In genomic region chr11:115691976-115692375, GRCm38 (mm10) we compare ENCODE assay signal across 13 mouse cellular contexts. TPM values are rescaled to one million over a fixed set of nuclear protein-coding genes. Genes with fewer than 3 reads are reported as not detected.
A peak's percentile ranks its signal among the peaks of the same experiment; 100 is the strongest.
DNase-seq lines count a peak whose midpoint lies in the region; ATAC-seq lines count a peak whose summit lies in the region.
"Had no signal": no experiment of that assay in that cellular context is flagged by ENCODE, and none has a peak within 500 bp of the region (broad histone marks: within the 10 kb centered on the region; RNA-seq: fewer than 3 reads in every experiment).

No protein-coding gene starts in this region.

- H3K36me3 ChIP-seq in heart, embryonic 13.5 days = peaks cover 31% of the 10 kb centered on the region
- peaks cover 18% of the 10 kb centered on the region for H3K36me3 ChIP-seq in hindbrain, embryonic 13.5 days

- H3K9ac ChIP-seq in heart, embryonic 13.5 days = no peak overlapping the region
- H3K9ac ChIP-seq in hindbrain, embryonic 13.5 days = no peak overlapping the region
- H3K9ac ChIP-seq: limb, embryonic 13.5 days had no signal

- no peaks in the 10 kb centered on the region for H3K27me3 ChIP-seq in heart, embryonic 13.5 days (replicated peaks)
- H3K27me3 ChIP-seq in hindbrain, embryonic 13.5 days = no peaks in the 10 kb centered on the region
- H3K27me3 ChIP-seq: limb, embryonic 13.5 days had no signal

- H3K27ac ChIP-seq in heart, embryonic 13.5 days (replicated peaks) = peak overlapping the region; percentile 80
- H3K27ac ChIP-seq in hindbrain, embryonic 13.5 days = no peak overlapping the region
- H3K27ac ChIP-seq: limb, embryonic 13.5 days had no signal

- no peak overlapping the region for H3K4me3 ChIP-seq in heart, embryonic 13.5 days
- no peak overlapping the region for H3K4me3 ChIP-seq in hindbrain, embryonic 13.5 days
- H3K4me3 ChIP-seq: heart, embryonic 10.5 days; limb, embryonic 13.5 days had no signal

- no peak overlapping the region for H3K4me2 ChIP-seq in heart, embryonic 13.5 days
- no peak overlapping the region for H3K4me2 ChIP-seq in hindbrain, embryonic 13.5 days
- H3K4me2 ChIP-seq: limb, embryonic 13.5 days; midbrain, embryonic 11.5 days had no signal

- DNase-seq in heart, adult 8-10 months (ENCODE audit: low spot score) = no peak
- DNase-seq in 416B (ENCODE audit: low read depth) = peak; percentile 66
- DNase-seq in adrenal gland, postnatal 14 days = peak; percentile 60
- peak; percentile 23 for DNase-seq in lung, postnatal 10 days
- no peak for DNase-seq in thymus, postnatal 25 days
- no peak for DNase-seq in embryo, embryonic 10.5 days (ENCODE audit: low spot score)
- DNase-seq: cerebellum, adult 2 months; thymus, postnatal 4 days had no signal

- no peaks in the 10 kb centered on the region for H3K9me3 ChIP-seq in heart, embryonic 13.5 days
- H3K9me3 ChIP-seq in hindbrain, embryonic 13.5 days = no peaks in the 10 kb centered on the region
- H3K9me3 ChIP-seq: heart, embryonic 10.5 days; limb, embryonic 13.5 days had no signal

- 95% methylated on average over 2 of the region's 2 CpGs for WGBS in heart, embryonic 13.5 days
- 89% methylated on average over 2 of the region's 2 CpGs for WGBS in hindbrain, embryonic 13.5 days

- peaks cover 73% of the 10 kb centered on the region for H3K4me1 ChIP-seq in heart, embryonic 13.5 days
- H3K4me1 ChIP-seq in hindbrain, embryonic 13.5 days (replicated peaks) = peaks cover 22% of the 10 kb centered on the region
- H3K4me1 ChIP-seq: limb, embryonic 13.5 days had no signal

- no peak for ATAC-seq in heart, embryonic 13.5 days (ENCODE audit: extremely low read depth, insufficient number of reproducible peaks, low FRiP score, low TSS enrichment)
- no peak for ATAC-seq in hindbrain, embryonic 13.5 days (ENCODE audit: low FRiP score)

RNA-seq across cellular contexts. Expression of gene Grb2, which starts 16.4 kb away (rescaled TPM):
- 86.6 and 90.0 TPM in 2 replicates for polyA plus RNA-seq in heart, embryonic 13.5 days (2015; fragmentation: Nextera tagmentation; extraction: Ambion mirVana)
- 100 to 1,000 TPM in 3 of 4 experiments, 10 to 100 TPM in 1; 93.7 to 126 (median 111) TPM for total RNA-seq in heart, adult 8-10 months (2022)
- total RNA-seq in adrenal gland, postnatal 14 days (2021) = 103 and 108 TPM in 2 replicates
- 184 and 196 TPM in 2 replicates for polyA plus RNA-seq in hindbrain, embryonic 13.5 days (2015; fragmentation: Nextera tagmentation; extraction: Ambion mirVana)

Comparison
In these comparisons a context has a peak if more than half of its experiments do, and no peak if none do; other contexts are left out.
1. DNase-seq: peak in 416B (single experiment), adrenal gland, postnatal 14 days (single experiment) and lung, postnatal 10 days (single experiment); none in heart, adult 8-10 months (single experiment), thymus, postnatal 25 days (single experiment) and embryo, embryonic 10.5 days (single experiment).